Mouse (Mus musculus) heart, adult 2 months (tissue): Measurements from ENCODE around the gene Serpina12. TPM values are rescaled to one million over a fixed set of nuclear protein-coding genes. Genes with fewer than 3 reads are reported as not detected.
A peak's percentile ranks its signal among the peaks of the same experiment; 100 is the strongest.

ENCODE experiments used
- DNase-seq, 2 experiments: peaks; one replicate each; pipeline ENCODE4 v3.0.0; 2021
- H3K27ac ChIP-seq: fragments of 200-600 bp; 2 replicates; pipeline ENCODE4 v1.8.1; 2022
- H3K27me3 ChIP-seq: fragments of 200-500 bp; 2 replicates; pipeline ENCODE4 v1.6.1; 2012; ENCODE audit warnings: mild to moderate bottlenecking, low read length, inconsistent platforms, mixed read lengths; ENCODE audit not compliant: control insufficient read depth, insufficient read depth
- H3K36me3 ChIP-seq: fragments of 200-500 bp; 2 replicates; pipeline ENCODE4 v1.6.1; 2012; ENCODE audit warnings: low read length, inconsistent platforms; ENCODE audit not compliant: control insufficient read depth, insufficient read depth
- H3K4me1 ChIP-seq: fragments of 200-500 bp; 2 replicates; pipeline ENCODE4 v1.6.1; 2011; ENCODE audit warnings: low read length; ENCODE audit not compliant: control insufficient read depth, insufficient read depth
- H3K4me3 ChIP-seq: fragments of 200-600 bp; 2 replicates; pipeline ENCODE4 v1.8.1; 2022
- H3K79me2 ChIP-seq: fragments of 200-500 bp; replicated peaks from 2 replicates; pipeline ENCODE4 v1.6.1; 2012; ENCODE audit warnings: mild to moderate bottlenecking, inconsistent platforms, low read length, moderate library complexity, mixed read lengths; ENCODE audit not compliant: control insufficient read depth, insufficient read depth
- H3K9ac ChIP-seq: fragments of 200-500 bp; 2 replicates; pipeline ENCODE4 v1.6.1; 2012; ENCODE audit warnings: low read depth, mild to moderate bottlenecking, control low read depth, inconsistent platforms, low read length, mixed read lengths
- CTCF ChIP-seq: fragments of 200-600 bp; IDR thresholded peaks from 2 replicates; pipeline ENCODE4 v1.8.1; 2022; ENCODE audit warnings: antibody characterized with exemption, mild to moderate bottlenecking, moderate library complexity
- EP300 ChIP-seq: fragments of 200-500 bp; IDR thresholded peaks from 2 replicates; pipeline ENCODE4 v1.6.1; 2011; ENCODE audit warnings: low read depth, low read length, control low read depth; ENCODE audit not compliant: insufficient read depth
- POLR2A ChIP-seq: fragments of 200-500 bp; IDR thresholded peaks from 2 replicates; pipeline ENCODE4 v1.6.1; 2011; ENCODE audit warnings: mild to moderate bottlenecking, low read depth, low read length, control low read depth; ENCODE audit not compliant: insufficient read depth
- WGBS: fragments of 180-500 bp; shearing (Covaris S2); methylation state at CpG from one replicate; pipeline ENCODE4 v1.1.7; 2018; 5-methylcytosine and 5-hydroxymethylcytosine counted together
- intact Hi-C: fragments of 180-260 bp; cut with DNase I; formaldehyde crosslinking; loops from one replicate; pipeline ENCODE4 v1.15.1; 2025
- polyA plus RNA-seq: library from polyadenylated mRNA; depleted of rRNA; stranded (reverse); fragments of >200 nt; gene quantifications from 2 replicates; pipeline ENCODE4 v1.2.3, GENCODE M21; 2012
- total RNA-seq, 2 experiments: library from RNA; stranded (reverse); gene quantifications; 2 replicates each; pipeline ENCODE4 v1.2.3; 2021

The Serpina12 gene
- total and polyA plus RNA-seq, 3 experiments, result not detected

DNA sequence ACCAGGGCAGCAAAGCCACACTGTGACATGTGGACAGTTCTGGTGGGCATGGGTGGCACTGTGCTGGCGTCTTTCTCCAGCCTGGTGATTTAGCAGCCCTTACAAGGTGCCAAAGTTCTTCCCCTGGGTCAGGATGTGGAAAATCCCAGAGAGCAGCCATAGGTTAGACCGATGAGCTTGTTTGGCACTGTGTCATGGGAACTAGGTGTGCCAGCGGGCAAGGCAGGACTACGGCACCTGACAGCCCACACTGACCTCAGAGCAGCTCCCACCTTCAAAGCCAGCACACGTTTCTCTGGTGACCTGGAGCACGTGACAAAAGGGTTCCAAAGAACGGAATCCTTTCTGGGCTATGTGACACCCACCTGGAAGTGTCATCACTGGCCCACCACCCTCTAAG is 13.3 kb upstream of the Serpina12 start:
- no peak overlapping the region for H3K27ac ChIP-seq
- no peaks in the 10 kb centered on the region for H3K4me1 ChIP-seq
- H3K79me2 ChIP-seq, result no peaks in the 10 kb centered on the region
- no peak overlapping the region for H3K4me3 ChIP-seq
- intact Hi-C loops, result no loop called here
- no peak for DNase-seq
- 74% methylated on average over 7 of the region's 7 CpGs for WGBS
- no peaks in the 10 kb centered on the region for H3K36me3 ChIP-seq
- no peak overlapping the region for H3K9ac ChIP-seq
- H3K27me3 ChIP-seq, result no peaks in the 10 kb centered on the region
- TF ChIP-seq EP300 (no peak), POLR2A (no peak), CTCF (no peak)

DNA sequence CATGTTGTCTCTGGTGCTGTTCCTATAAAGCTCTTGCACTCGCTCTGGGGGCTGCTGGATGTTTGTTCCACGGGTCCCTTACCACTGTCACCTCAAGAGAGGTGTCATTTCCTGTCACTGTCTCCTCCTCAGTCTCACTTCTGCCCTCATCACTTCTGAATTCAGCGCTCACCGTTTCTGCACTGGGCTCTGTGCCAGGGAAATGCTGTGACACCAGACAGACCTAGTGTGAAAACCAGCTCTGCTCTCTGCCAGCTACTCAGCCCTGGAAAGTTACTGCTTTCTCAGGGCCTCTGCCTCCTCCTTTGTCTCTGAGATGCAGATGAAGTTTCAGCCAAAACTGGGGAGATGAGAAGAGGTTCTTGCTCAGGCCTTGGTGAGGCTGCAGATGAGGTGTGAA is 12.8 kb upstream of the Serpina12 start:
- Histone ChIP-seq H3K4me1 (no peaks in the 10 kb centered on the region), H3K27me3 (no peaks in the 10 kb centered on the region), H3K36me3 (no peaks in the 10 kb centered on the region), H3K27ac (no peak overlapping the region), H3K4me3 (no peak overlapping the region), H3K79me2 (no peaks in the 10 kb centered on the region), H3K9ac (no peak overlapping the region)
- intact Hi-C loops, result no loop called here
- WGBS, result 17% methylated on average over 4 of the region's 4 CpGs
- peak in 1 of 2 experiments; percentile 29 for DNase-seq
- TF ChIP-seq CTCF (no peak), EP300 (no peak), POLR2A (no peak)

DNA sequence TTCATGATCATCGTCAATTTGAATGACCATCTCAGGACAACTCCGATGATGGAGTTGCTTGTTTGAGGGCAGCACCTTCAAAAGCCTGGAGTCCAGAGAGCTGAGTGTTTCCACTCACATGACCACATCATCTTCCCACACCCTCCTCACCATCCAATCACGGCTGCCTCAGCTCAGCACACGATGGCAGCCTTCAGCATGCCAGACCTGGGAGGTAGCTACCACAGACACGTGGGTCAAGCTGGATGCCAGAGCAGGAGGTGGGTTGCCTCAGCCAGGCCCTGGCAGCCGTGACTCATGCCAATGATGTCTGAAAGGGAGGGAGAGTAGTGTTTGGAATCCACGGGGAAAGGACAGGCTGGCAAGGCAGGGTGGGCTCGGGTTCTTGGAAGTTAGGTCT is 11.5 kb upstream of the Serpina12 start:
- 61% methylated on average over 8 of the region's 8 CpGs for WGBS
- no peak overlapping the region for H3K9ac ChIP-seq
- H3K36me3 ChIP-seq, result no peaks in the 10 kb centered on the region
- intact Hi-C loops, result no loop called here
- TF ChIP-seq EP300, result no peak
- no peak for TF ChIP-seq CTCF
- no peak for TF ChIP-seq POLR2A
- H3K4me3 ChIP-seq, result no peak overlapping the region
- peak in 1 of 2 experiments; percentile 27 for DNase-seq
- H3K4me1 ChIP-seq, result no peaks in the 10 kb centered on the region
- H3K79me2 ChIP-seq, result no peaks in the 10 kb centered on the region
- H3K27ac ChIP-seq, result no peak overlapping the region
- H3K27me3 ChIP-seq, result no peaks in the 10 kb centered on the region

DNA sequence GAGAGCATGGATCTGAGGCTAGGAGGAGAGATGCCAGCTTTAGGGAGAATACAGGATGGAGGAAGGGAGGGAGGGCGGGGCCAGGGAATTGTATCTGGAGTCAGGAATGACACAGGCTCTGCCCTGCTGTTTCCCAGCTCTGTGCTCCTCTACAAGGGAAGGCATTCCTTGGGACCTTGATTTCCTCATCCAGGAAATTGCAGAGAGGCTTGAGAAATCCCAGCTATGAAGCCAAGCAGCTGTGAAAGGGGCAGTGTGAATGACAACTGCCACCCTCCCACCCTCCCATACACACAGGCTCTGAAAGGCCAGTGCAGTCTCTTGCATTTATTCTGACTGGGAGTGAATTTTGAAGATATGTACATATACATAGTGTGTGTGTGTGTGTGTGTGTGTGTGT is 9.8 kb upstream of the Serpina12 start:
- no peaks in the 10 kb centered on the region for H3K4me1 ChIP-seq
- H3K79me2 ChIP-seq, result no peaks in the 10 kb centered on the region
- no peaks in the 10 kb centered on the region for H3K36me3 ChIP-seq
- intact Hi-C loops, result no loop called here
- H3K27me3 ChIP-seq, result no peaks in the 10 kb centered on the region
- H3K4me3 ChIP-seq, result no peak overlapping the region
- 20% methylated on average over 1 of the region's 1 CpGs for whole genome bisulfite sequencing
- no peak for DNase-seq
- H3K9ac ChIP-seq, result no peak overlapping the region
- no peak overlapping the region for H3K27ac ChIP-seq
- TF ChIP-seq EP300 (no peak), POLR2A (no peak), CTCF (no peak)

DNA sequence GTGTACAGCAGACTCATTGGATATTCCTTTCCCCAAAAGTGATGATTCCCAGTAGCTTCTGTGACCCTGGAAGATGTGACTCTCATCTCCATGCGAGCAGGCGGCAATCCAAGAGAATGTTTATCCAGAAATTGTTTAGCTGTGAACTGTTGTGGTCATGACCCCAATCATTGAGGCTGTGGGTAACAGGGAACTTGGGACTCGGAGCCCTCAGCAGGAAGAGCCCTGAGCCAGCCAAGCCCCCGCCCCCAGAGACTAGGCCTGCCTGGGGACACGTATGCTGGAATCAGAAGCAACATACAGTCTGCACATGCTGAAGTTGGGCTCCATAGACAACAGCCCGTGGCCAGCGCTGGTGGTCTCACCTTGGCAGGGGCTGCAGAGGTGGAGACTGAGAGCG is 1.5 kb upstream of the Serpina12 start:
- Histone ChIP-seq H3K27ac (no peak overlapping the region), H3K36me3 (no peaks in the 10 kb centered on the region), H3K79me2 (no peaks in the 10 kb centered on the region), H3K27me3 (no peaks in the 10 kb centered on the region), H3K9ac (no peak overlapping the region), H3K4me3 (no peak overlapping the region), H3K4me1 (peaks cover 2% of the 10 kb centered on the region; the same call in 1 of the 2 replicates)
- no peak for TF ChIP-seq POLR2A
- TF ChIP-seq CTCF, result no peak
- TF ChIP-seq EP300, result no peak
- WGBS, result 77% methylated on average over 8 of the region's 8 CpGs
- intact Hi-C loops, result no loop called here
- no peak for DNase-seq

DNA sequence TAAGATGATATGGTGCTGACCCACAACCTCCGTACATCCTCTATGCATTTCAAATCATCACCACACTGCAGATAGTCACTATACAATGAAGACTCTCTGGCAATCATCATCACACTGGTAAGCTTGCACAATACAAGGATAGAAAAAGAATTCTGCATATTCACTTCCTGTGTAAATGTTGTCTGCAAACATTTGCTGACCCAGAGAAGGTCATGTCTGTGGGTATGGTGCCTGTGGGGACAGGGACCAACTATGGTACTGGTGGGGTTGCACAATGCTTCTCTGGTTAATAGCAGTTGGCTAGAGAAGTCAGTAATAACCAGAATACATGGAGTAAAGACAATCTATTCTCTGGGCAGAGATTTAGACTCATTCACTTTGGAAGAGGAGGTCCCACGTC is 1.5 kb downstream of the Serpina12 start:
- Histone ChIP-seq H3K27ac (no peak overlapping the region), H3K4me1 (peaks cover 2% of the 10 kb centered on the region; the same call in 1 of the 2 replicates)
- intact Hi-C loops, result no loop called here

More for the DNA sequence above, 1.5 kb downstream of the Serpina12 start:
- Histone ChIP-seq H3K27me3 (no peaks in the 10 kb centered on the region), H3K36me3 (no peaks in the 10 kb centered on the region), H3K4me3 (no peak overlapping the region), H3K9ac (no peak overlapping the region), H3K79me2 (no peaks in the 10 kb centered on the region)
- DNase-seq, result no peak
- TF ChIP-seq EP300 (no peak), CTCF (no peak), POLR2A (no peak)
- 86% methylated on average over 2 of the region's 2 CpGs for WGBS
